Mouse (Mus musculus) ZHBTc4 (cell line): Measurements from ENCODE around the gene Tfip11.

Experiments used
- DNase-seq: peaks from one replicate; pipeline ENCODE4 v3.0.0-alpha.2; 2011; ENCODE audit warnings: low read depth, low spot score

Tfip11 gene

GRCm38 (mm10) chr5:112325546-112326445, at the start of gene Tfip11:
Gene Tfip11, plus strand, starts transcription at chr5:112326358.
- DNase-seq = peak; percentile 98

GRCm38 (mm10) chr5:112276907-112277348, 49.2 kb upstream of the Tfip11 start:
- peak; percentile 74 for DNase-seq

DNA sequence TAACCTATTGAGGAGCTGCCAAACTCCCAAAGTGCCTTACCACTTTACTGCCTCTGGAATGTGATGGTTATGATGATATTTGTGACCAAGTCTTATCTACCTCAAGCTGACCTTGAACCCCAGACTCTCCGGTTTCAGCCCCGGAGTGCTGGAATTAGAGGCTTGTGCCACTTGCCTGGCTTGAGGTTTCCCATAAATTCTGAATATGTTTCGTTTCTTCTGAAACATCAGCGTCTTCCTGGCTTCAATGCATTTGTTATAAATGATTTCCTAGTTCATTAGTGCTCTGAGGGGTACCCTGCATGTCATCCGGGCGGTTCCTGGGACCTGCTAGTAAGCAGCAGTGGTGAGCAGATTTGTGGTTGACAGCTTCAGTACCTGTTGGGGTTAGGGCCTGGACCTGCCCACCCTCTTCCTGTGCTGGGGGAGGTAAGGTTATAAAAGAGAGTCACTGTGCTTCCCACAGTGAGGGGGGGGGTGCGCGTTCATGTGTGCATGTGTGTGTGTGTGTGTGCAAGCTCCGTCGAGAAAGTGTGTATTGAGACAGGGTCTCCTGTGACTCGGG, 48.2 kb upstream of the Tfip11 start:
- no peak for DNase-seq

DNA sequence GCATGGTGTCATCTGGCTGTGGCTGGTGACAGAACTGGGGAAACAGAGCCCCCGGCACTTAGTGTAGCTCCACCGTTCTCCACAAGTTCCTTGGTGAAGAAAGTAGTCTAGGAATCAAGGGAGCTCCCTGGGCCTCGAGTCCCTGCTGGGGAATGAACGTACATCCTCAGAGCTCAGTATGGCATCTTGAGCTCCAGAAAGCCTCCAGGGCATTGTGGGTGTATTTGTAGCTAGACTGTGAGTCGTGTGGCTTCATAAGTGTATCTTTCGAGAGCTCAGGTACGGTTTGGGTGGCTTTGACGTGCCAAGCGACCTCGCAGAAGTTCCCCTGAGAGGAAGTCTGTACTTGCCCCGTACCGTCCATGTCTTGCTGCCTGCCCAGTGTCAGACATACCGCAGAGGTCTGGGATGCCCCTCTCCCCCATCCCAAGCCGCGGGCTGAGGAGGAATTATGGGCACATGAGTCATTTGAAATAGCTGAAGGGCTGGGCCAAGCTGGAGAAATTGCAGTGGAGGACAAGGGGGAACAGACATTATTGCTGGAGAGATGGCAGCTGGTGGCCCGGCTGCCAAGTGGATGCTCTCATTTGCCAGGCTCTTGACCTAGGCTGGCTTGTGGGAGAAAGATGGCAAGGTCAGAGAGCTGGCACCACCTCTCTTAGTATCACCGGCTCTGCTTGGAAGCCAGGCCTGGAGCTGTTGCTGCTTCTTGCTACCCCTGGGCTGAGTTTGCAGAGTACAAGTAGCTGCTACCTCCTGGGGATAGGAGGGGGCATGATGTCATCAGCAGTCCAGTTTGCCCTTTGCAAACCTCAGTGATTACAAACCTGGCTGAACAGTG, 46.8 kb upstream of the Tfip11 start:
- DNase-seq = no peak

DNA sequence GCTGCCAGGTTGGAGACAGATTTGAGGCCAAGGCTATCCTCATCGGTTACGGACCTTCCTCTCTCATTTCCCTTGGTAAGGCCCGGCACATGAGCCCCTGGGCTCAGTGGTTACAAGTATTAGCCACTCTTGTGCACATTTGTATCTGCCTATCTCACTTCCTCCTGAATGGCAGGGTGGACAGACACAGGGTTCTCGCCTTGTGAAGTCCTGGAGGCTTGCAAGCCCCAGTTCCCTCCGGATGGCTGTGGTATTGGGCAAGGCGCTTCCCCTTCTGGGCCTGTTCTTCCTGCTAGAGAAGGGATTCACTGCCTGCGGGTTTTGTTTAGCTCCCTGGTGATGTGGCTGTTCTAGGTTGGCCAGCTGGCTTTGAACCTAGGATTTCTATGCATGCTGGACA, 46.0 kb upstream of the Tfip11 start:
- DNase-seq = no peak

DNA sequence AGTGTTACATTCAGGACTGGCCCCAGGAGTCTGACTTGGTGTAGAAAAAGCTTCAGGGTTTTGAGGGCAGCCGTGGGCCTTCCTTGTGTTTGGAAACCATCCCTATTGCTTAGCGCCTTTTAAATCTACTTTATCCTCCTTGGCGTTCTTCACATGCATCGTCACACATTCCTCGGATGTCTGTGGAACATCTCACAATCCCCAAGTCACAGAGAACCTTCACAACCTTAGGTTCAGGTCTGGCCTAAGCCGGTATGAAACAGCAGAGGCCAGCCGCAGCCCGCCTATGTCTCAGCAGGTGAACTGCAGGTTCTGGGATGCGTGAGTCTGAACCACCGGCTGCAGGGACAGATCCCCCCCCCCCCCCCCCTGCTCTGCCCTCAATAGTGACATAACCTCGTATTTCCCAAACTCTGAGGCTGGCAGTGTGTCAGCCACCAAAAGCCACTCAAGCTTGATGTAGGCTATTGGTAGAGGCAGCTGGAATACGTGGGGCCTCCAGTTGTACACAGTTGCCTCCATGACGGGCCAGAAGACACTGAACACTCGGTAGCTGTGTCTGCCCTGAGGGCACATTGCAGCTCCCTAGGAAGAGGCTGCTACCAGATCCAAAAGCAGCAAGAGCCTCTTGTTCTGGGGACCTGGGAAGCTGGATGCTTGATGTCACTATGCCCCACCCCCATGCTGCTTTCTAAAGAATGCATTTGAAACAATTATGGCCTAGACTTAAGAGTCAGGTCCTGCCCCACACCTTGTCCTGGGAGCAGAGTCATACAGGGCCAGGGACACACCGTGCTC, 45.1 kb upstream of the Tfip11 start:
- peak; percentile 90 for DNase-seq

- no peak for DNase-seq
These were observed 44.5 kb upstream of the Tfip11 start for GRCm38 (mm10) chr5:112281676-112282075.

DNA sequence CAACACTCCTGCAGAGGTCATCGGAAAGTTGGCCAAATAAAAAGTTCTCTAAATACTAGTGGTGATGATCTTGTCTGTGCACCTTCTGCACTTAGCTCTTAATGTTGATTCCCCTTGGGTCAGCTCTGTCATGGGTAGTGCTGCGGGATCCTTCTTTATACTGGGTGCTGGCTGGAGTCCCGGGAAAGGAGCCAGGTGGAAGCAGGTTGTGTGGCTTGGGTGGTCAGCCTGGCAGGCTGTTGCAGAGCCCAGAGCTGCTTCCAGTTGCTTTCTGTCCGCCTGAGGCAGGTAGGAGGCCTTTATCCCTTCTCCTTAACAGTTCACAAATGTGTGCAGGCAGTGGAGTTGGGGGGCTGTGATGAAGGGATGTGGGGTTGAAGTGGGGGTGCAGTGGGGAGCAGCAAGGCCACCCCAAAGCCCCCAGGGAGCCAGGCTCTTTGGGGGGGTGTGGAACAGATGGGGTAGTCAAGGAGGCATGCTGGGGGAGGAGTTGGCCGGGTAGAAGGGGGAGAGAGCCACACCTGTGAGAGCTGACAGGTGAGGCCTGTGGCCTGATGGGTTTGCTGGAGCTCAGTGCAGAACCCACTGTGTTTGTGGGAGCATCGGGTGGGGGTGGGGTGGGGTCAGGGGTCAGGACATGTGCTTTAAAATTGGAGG, 43.9 kb upstream of the Tfip11 start:
- DNase-seq = no peak

- no peak for DNase-seq
These were observed 43.2 kb upstream of the Tfip11 start for GRCm38 (mm10) chr5:112282780-112283482.

GRCm38 (mm10) chr5:112283543-112284202, 42.5 kb upstream of the Tfip11 start:
- peak; percentile 81 for DNase-seq

DNA sequence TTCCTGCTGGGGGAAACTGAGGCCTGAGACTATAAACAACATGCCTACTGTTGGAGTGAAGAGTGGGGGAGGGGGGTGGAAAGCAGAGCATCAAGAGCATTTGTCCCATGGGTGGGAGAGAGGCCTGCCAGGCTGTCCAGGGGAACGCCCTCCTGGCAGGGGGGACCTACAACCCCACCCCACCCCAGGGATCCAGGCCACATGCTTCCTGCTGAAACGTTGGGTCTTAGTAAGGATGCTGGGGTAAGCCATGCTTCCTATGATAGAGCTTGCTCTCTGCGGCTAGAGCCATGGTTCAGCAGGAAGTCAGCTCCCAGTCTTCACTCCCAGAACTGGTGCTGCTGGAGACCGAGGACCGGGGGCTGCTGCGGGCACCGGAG, 42.0 kb upstream of the Tfip11 start:
- no peak for DNase-seq

GRCm38 (mm10) chr5:112285548-112286085, 40.5 kb upstream of the Tfip11 start:
- DNase-seq = no peak

GRCm38 (mm10) chr5:112286608-112286983, 39.6 kb upstream of the Tfip11 start:
- DNase-seq = no peak

- DNase-seq = peak; percentile 38
These were observed 39.0 kb upstream of the Tfip11 start for GRCm38 (mm10) chr5:112286984-112287641.

DNA sequence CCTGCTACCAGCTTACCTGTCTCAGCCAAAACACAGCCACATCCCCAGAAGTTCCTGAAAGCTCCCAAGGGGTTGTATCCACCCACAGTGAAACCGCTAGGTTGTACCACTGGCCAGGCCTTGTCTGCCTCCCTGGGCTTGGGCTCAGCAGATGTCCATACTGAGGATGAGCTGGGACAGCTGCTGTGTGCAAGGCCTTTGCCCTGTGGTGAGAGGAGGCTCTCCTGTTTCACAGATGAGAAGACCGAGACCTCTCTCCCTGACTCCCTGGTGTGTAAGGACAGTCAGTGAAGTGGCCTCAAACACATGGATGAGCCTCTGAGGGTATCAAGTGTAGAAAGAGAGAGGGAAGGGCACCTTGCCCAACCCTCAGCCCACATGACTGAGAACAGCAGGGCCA, 38.5 kb upstream of the Tfip11 start:
- no peak for DNase-seq

GRCm38 (mm10) chr5:112288193-112289141, 37.7 kb upstream of the Tfip11 start:
- DNase-seq = peak; percentile 44

DNA sequence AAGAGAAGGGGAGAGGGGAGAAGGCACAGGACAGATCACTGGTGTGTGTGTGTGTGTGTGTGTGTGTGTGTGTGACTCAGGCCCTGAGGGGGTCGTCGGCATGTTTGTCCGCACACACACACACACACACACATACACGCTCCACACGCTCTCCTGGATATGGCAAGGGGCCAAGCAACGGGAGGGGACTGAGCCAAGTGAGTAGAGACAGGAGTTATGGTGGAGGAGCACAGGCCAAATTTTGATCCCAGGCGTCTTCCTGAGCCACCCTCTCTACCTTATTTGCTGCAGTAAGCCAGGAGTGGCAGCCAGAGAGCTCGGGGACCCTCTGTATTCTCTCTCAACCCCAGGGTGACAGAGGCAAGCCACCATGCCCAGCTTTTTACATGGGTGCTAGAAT, 36.9 kb upstream of the Tfip11 start:
- no peak for DNase-seq
